Mouse (Mus musculus) cerebellum, adult 2 months (tissue): Measurements from ENCODE around the gene Etv6.

ENCODE experiments used
- CTCF ChIP-seq: fragments of 200-500 bp; IDR thresholded peaks from 2 replicates; pipeline ENCODE4 v1.5.1; 2011; ENCODE audit warnings: low read depth, mild to moderate bottlenecking, control low read depth, low read length, moderate library complexity, borderline replicate concordance; ENCODE audit not compliant: insufficient read depth
- POLR2A ChIP-seq: fragments of 200-500 bp; IDR thresholded peaks from 2 replicates; pipeline ENCODE4 v1.6.1; 2011; ENCODE audit warnings: low read length, control low read depth, borderline replicate concordance; ENCODE audit not compliant: insufficient read depth

- TF ChIP-seq CTCF, result no peak
- no peak for TF ChIP-seq POLR2A
Observed at GRCm38 (mm10) chr6:134027022-134027421, 8.5 kb upstream of the Etv6 start.
